Mouse (Mus musculus) liver, adult 2 months (tissue): ENCODE measurements around the gene Olfr718-ps1.

ENCODE experiments used
- CTCF ChIP-seq: fragments of 200-500 bp; IDR thresholded peaks from 2 replicates; pipeline ENCODE4 v1.5.1; 2011; ENCODE audit warnings: low read depth, low read length, control low read depth
- POLR2A ChIP-seq: fragments of 200-500 bp; IDR thresholded peaks from 2 replicates; pipeline ENCODE4 v1.6.1; 2011; ENCODE audit warnings: low read length, control low read depth; ENCODE audit not compliant: insufficient read depth; ENCODE audit errors: extremely low read depth

DNA sequence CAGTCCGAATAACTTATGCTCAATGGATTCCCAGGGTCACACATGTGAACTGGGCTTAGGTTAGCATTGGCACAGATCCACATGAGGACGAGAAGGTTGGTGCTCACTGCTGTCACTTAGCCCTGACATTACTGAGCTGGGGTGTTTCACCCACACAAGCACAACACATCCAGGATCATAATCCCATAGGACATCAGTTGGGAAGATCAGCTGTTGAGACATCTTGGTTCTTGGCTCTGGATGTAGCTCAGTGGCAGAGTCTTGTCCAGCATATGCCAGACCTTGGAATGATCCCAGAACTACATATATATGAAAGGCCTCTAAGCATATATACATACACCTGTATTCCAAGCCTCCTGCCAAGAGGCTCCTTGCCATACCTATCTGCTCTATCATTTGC is 47.8 kb upstream of the Olfr718-ps1 start:
- TF ChIP-seq CTCF (no peak), POLR2A (no peak)
